Mouse (Mus musculus): ENCODE results near the gene Bahcc1.

The Bahcc1 gene

GRCm38 (mm10) chr11:120320156-120320555 is 87.4 kb downstream of the Bahcc1 start:
- DNase-seq: no peak

GRCm38 (mm10) chr11:120335431-120336021 is 102.8 kb downstream of the Bahcc1 start:
- no peak for DNase-seq

- DNase-seq: no peak
Observed at GRCm38 (mm10) chr11:120337447-120337846, 104.7 kb downstream of the Bahcc1 start.

- no peak for DNase-seq
Observed at GRCm38 (mm10) chr11:120338786-120339185, 106.0 kb downstream of the Bahcc1 start.

GRCm38 (mm10) chr11:120339978-120340513 is 107.3 kb downstream of the Bahcc1 start:
- no peak for DNase-seq

GRCm38 (mm10) chr11:120341661-120342060 is 108.9 kb downstream of the Bahcc1 start:
- DNase-seq: no peak

All from thymus, adult 18-20 months (tissue).